Mouse (Mus musculus) limb, embryonic 11.5 days (tissue): ENCODE data around the gene Ap2a1. TPM values are rescaled to one million over a fixed set of nuclear protein-coding genes. Genes with fewer than 3 reads are reported as not detected.

Experiments used
- ATAC-seq: fragments of 200-750 bp; cut with Nextera tagmentation; 2 replicates; pipeline ENCODE4 v1.8.0; 2017; ENCODE audit warnings: low read depth; ENCODE audit not compliant: insufficient number of reproducible peaks, low FRiP score, low TSS enrichment
- DNase-seq: peaks from one replicate; pipeline ENCODE4 v3.0.0-alpha.2; 2015; ENCODE audit warnings: low spot score
- H3K27ac ChIP-seq: fragments of 300-500 bp; sonication (generic); replicated peaks from 2 replicates; pipeline ENCODE4 v1.5.1; 2014; ENCODE audit warnings: low read depth, mild to moderate bottlenecking, low read length
- H3K27me3 ChIP-seq: fragments of 300-500 bp; sonication (generic); 2 replicates; pipeline ENCODE4 v1.6.1; 2014; ENCODE audit warnings: mild to moderate bottlenecking, low read length, mixed read lengths; ENCODE audit not compliant: control insufficient read depth, insufficient read depth
- H3K36me3 ChIP-seq: fragments of 300-500 bp; sonication (generic); 2 replicates; pipeline ENCODE4 v1.6.1; 2014; ENCODE audit warnings: mild to moderate bottlenecking, low read length, moderate library complexity, mixed read lengths; ENCODE audit not compliant: control insufficient read depth, insufficient read depth
- H3K4me1 ChIP-seq: fragments of 300-500 bp; sonication (generic); 2 replicates; pipeline ENCODE4 v1.6.1; 2014; ENCODE audit warnings: low read length, mixed read lengths; ENCODE audit not compliant: control insufficient read depth, insufficient read depth
- H3K4me2 ChIP-seq: fragments of 300-500 bp; sonication (generic); 2 replicates; pipeline ENCODE4 v1.6.1; 2014; ENCODE audit warnings: low read depth, mild to moderate bottlenecking, moderate library complexity; ENCODE audit not compliant: severe bottlenecking
- H3K4me3 ChIP-seq: fragments of 300-500 bp; sonication (generic); 2 replicates; pipeline ENCODE4 v1.5.1; 2014; ENCODE audit warnings: low read depth, low read length
- H3K9ac ChIP-seq: fragments of 300-500 bp; sonication (generic); 2 replicates; pipeline ENCODE4 v1.6.1; 2014; ENCODE audit warnings: mild to moderate bottlenecking, low read length
- H3K9me3 ChIP-seq: fragments of 300-500 bp; sonication (generic); 2 replicates; pipeline ENCODE4 v1.6.1; 2016; ENCODE audit warnings: low read length; ENCODE audit not compliant: control insufficient read depth
- WGBS: fragments of 180-500 bp; shearing (Covaris S2); extraction: QIAGEN DNeasy Blood & Tissue Kit; methylation state at CpG from one replicate; pipeline ENCODE4 v1.1.7; 2014; 5-methylcytosine and 5-hydroxymethylcytosine counted together
- polyA plus RNA-seq: library from polyadenylated mRNA; unstranded; fragments of >200 nt; fragmentation: Nextera tagmentation; extraction: Ambion mirVana; gene quantifications from 2 replicates; pipeline ENCODE4 v1.2.1, GENCODE M21; 2014

Ap2a1 gene
- polyA plus RNA-seq, 1 experiment from 2014 or later: 78.8 TPM

GRCm38 (mm10) chr7:44863982-44864494 lies 65.3 kb downstream of the Ap2a1 start:
- DNase-seq: no peak
- Histone ChIP-seq H3K9ac (no peak overlapping the region), H3K27ac (no peak overlapping the region), H3K4me1 (peaks cover 28% of the 10 kb centered on the region), H3K4me3 (no peak overlapping the region), H3K4me2 (no peak overlapping the region), H3K9me3 (no peaks in the 10 kb centered on the region), H3K27me3 (no peaks in the 10 kb centered on the region), H3K36me3 (peaks cover 36% of the 10 kb centered on the region; the same call in 1 of the 2 replicates)
- 88% methylated on average over 11 of the region's 11 CpGs for WGBS
- no peak for ATAC-seq

DNA sequence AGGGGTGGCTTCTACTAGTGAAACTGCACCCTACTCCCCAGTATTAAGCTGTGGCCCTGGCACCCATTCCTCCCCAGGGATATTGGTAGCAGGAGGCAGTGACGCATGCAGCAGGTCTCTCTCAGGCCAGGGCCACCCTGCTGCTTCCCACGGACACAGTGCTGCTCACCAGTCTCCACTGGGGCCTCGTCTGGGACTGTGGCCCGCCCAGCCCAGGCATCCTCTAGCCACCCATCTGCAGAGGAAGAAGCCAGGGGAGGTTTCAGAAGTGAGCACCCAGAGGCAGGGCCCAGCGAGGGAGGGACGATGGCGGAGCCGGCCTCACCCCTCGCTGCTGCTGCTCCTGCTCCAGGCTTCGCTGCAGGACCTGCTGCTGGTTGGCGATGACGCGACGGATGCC lies 66.1 kb downstream of the Ap2a1 start:
- Histone ChIP-seq H3K27me3 (no peaks in the 10 kb centered on the region), H3K9me3 (no peaks in the 10 kb centered on the region), H3K4me3 (no peak overlapping the region), H3K4me1 (peaks cover 25% of the 10 kb centered on the region), H3K27ac (no peak overlapping the region), H3K9ac (no peak overlapping the region), H3K4me2 (no peak overlapping the region), H3K36me3 (peaks cover 36% of the 10 kb centered on the region; the same call in 1 of the 2 replicates)
- DNase-seq (no peak), ATAC-seq (no peak)
- 94% methylated on average over 14 of the region's 14 CpGs for WGBS

- ATAC-seq: no peak
- WGBS: 88% methylated on average over 8 of the region's 8 CpGs
- no peaks in the 10 kb centered on the region for H3K27me3 ChIP-seq
- H3K9ac ChIP-seq: no peak overlapping the region
- no peaks in the 10 kb centered on the region for H3K9me3 ChIP-seq
- no peak for DNase-seq
- H3K36me3 ChIP-seq: peaks cover 36% of the 10 kb centered on the region; the same call in 1 of the 2 replicates
- H3K4me3 ChIP-seq: no peak overlapping the region
- H3K27ac ChIP-seq: no peak overlapping the region
- peaks cover 20% of the 10 kb centered on the region for H3K4me1 ChIP-seq
- H3K4me2 ChIP-seq: no peak overlapping the region
These were observed 66.9 kb downstream of the Ap2a1 start for GRCm38 (mm10) chr7:44862434-44862833.

- H3K9me3 ChIP-seq: no peaks in the 10 kb centered on the region
- no peaks in the 10 kb centered on the region for H3K27me3 ChIP-seq
- ATAC-seq (no peak), DNase-seq (no peak)
- H3K9ac ChIP-seq: no peak overlapping the region
- H3K4me1 ChIP-seq: peaks cover 11% of the 10 kb centered on the region
- 83% methylated on average over 14 of the region's 14 CpGs for WGBS
- H3K27ac ChIP-seq: no peak overlapping the region
- no peak overlapping the region for H3K4me3 ChIP-seq
- H3K4me2 ChIP-seq: no peak overlapping the region
- peaks cover 35% of the 10 kb centered on the region; the same call in 1 of the 2 replicates for H3K36me3 ChIP-seq
These were observed 67.9 kb downstream of the Ap2a1 start for GRCm38 (mm10) chr7:44861429-44861816.

- H3K4me2 ChIP-seq: 0 out of 2 replicates have a peak overlapping the region, but pooled peaks have one; percentile 7
- no peaks in the 10 kb centered on the region for H3K27me3 ChIP-seq
- ATAC-seq (no peak), DNase-seq (peak; percentile 85)
- no peak overlapping the region for H3K4me3 ChIP-seq
- peaks cover 6% of the 10 kb centered on the region; the same call in 1 of the 2 replicates for H3K4me1 ChIP-seq
- WGBS: 65% methylated on average over 22 of the region's 22 CpGs
- no peak overlapping the region for H3K9ac ChIP-seq
- H3K27ac ChIP-seq: no peak overlapping the region
- peaks cover 34% of the 10 kb centered on the region; the same call in 1 of the 2 replicates for H3K36me3 ChIP-seq
- H3K9me3 ChIP-seq: no peaks in the 10 kb centered on the region
These were observed 68.5 kb downstream of the Ap2a1 start for GRCm38 (mm10) chr7:44860576-44861428.

DNA sequence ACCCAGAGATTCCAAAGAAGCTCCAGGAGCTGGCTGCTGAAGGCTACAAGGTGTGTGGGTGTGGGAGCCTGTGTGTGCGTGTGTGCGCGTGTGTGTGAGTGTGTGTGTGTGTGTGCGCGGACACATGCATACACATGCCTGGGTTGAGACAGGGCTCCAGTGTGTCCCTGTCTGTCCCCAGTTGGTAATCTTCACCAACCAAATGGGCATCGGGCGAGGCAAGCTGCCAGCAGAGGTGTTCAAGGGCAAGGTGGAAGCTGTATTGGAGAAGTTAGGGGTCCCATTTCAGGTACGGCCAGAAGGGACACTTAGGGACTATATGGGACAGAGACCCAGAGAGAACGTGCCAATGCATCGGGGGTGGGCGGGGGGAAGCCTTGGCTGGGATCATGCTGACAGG lies 69.4 kb downstream of the Ap2a1 start:
- 93% methylated on average over 11 of the region's 11 CpGs for WGBS
- Histone ChIP-seq H3K4me1 (peaks cover 8% of the 10 kb centered on the region), H3K4me3 (no peak overlapping the region), H3K27me3 (no peaks in the 10 kb centered on the region), H3K27ac (no peak overlapping the region), H3K36me3 (peaks cover 30% of the 10 kb centered on the region; the same call in 1 of the 2 replicates), H3K9me3 (no peaks in the 10 kb centered on the region), H3K4me2 (no peak overlapping the region), H3K9ac (no peak overlapping the region)
- ATAC-seq (no peak), DNase-seq (no peak)

DNA sequence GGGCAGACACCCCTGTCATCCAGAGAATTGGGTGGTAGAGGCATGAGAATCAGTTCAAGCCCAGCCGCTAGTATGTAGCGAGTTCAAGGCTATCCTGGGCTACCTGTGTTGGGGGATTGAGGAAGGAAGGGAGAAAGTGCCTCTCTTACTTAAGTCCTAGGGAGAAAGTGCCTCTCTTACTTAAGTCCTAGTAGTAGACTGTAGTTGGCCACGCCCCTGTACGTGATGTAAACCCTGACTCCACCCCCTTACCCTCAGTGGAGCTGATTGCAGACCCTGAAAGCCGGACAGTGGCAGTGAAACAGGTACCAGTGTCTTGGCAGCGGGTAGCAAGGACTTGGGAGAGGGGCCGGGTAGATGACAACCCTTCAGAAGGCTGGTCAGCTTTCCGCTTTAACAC lies 71.4 kb downstream of the Ap2a1 start:
- Histone ChIP-seq H3K4me3 (peak overlapping the region; percentile 52), H3K27me3 (no peaks in the 10 kb centered on the region), H3K9ac (peak overlapping the region; percentile 48), H3K4me2 (peak overlapping the region; percentile 75), H3K27ac (no peak overlapping the region), H3K36me3 (peaks cover 13% of the 10 kb centered on the region; the same call in 1 of the 2 replicates), H3K4me1 (peaks cover 16% of the 10 kb centered on the region), H3K9me3 (no peaks in the 10 kb centered on the region)
- no peak for DNase-seq
- WGBS: 28% methylated on average over 8 of the region's 8 CpGs
- ATAC-seq: no peak

- H3K27me3 ChIP-seq: no peaks in the 10 kb centered on the region
- peak; percentile 89 for DNase-seq
- H3K9ac ChIP-seq: peak within 1 kb of the TSS; percentile 48
- no peaks in the 10 kb centered on the region for H3K9me3 ChIP-seq
- peaks cover 11% of the 10 kb centered on the region; the same call in 1 of the 2 replicates for H3K36me3 ChIP-seq
- peak within 1 kb of the TSS; percentile 52 for H3K4me3 ChIP-seq
- H3K4me2 ChIP-seq: peak within 1 kb of the TSS; percentile 75
- peak; percentile 44; the same call in 1 of the 2 replicates for ATAC-seq
- peak within 1 kb of the TSS; percentile 83 for H3K27ac ChIP-seq
- under 1% methylated on average over 32 of the region's 32 CpGs for WGBS
- peaks cover 16% of the 10 kb centered on the region for H3K4me1 ChIP-seq
These were observed 72.2 kb downstream of the Ap2a1 start, which contains the start of gene Pnkp for GRCm38 (mm10) chr7:44857042-44857552. Gene Pnkp (plus strand): TSS chr7:44857139.
